Mouse (Mus musculus): Measurements from ENCODE around the gene Sh3d21.
A peak's percentile ranks its signal among the peaks of the same experiment; 100 is the strongest.
"Not testable (repeated sequence)": the region's sequence is repeated elsewhere in the genome, so short reads cannot be mapped to it uniquely, and the experiment has no call there.

Sh3d21 gene

DNA sequence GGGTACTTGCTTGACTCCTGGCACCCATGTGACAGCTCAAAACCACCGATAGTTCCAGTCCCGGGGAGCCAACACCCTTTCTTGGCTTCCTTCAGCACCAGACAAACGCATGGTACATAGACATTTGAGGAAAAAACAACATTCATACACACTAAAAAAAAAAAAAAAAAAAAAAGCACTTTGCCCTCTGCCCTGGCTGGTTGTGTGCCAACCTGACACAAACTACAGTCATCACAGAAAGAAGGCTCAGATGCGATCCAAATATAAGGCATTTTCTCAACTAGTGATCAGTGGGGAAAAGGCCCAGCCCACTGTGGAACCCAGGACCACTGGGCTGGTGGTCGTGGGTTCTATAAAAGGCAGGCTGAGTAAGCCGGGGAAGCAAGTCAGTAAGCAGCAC is 5.6 kb upstream of the Sh3d21 start:
- DNase-seq (ENCODE audit: low read depth): peak; percentile 56

GRCm38 (mm10) chr4:126166084-126166483 is 2.8 kb upstream of the Sh3d21 start:
- DNase-seq (ENCODE audit: low read depth): no peak

- DNase-seq (ENCODE audit: low read depth): not testable (repeated sequence)
These were observed 1.8 kb upstream of the Sh3d21 start for GRCm38 (mm10) chr4:126165092-126165491.

GRCm38 (mm10) chr4:126163685-126164084 is 394 bp upstream of the Sh3d21 start:
- no peak for DNase-seq (ENCODE audit: low read depth)

DNA sequence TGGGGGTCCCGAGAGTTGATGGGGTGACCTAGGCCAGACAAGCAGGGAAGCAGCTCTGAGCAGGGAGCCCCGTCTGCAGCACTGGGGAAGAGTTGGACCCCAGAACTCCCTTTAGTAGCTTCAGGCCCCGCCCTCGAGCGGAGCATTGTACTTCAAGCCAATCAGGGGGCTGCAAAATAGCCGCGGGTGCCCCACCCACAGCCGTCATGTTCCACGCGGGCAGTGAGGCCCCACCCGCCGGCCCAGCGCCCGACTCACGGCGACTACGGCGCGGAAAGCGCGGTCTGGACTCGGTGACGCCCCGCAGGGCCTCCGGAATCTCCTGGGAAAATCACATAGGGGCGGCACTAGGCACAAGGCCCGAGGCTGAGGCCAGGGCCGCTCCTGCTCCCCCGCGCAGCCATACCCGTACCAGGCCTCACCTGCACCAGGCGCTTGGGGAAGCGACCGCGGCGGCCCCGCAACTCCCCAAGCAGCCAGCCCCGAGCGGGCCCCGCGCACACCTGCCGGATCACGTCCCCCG is 686 bp downstream of the Sh3d21 start:
- no peak for DNase-seq (ENCODE audit: low read depth)

DNA sequence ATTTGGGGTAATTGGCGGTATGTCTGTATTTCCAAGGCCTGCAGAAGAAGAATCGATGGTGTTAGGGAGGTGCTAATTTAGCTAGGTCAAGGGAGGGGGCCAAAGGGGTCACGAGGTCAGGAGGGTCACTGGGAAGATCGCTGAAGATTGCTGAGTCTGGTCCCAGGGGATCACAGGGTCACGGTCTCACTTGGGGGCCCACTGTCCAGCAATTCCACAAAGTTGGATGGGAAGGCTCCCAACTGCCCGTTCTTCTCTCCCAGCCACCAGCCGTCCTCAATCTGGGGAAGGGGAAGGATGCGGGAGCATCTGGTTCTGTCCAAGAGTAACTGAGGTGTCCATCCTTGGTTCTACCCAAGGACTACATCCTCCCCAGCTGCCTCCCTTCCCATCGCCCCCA is 1.3 kb downstream of the Sh3d21 start:
- no peak for DNase-seq (ENCODE audit: low read depth)

- no peak for DNase-seq (ENCODE audit: low read depth)
These were observed 1.8 kb downstream of the Sh3d21 start for GRCm38 (mm10) chr4:126161456-126161855.

GRCm38 (mm10) chr4:126160981-126161380 is 2.3 kb downstream of the Sh3d21 start:
- DNase-seq (ENCODE audit: low read depth): no peak

- DNase-seq (ENCODE audit: low read depth): no peak
These were observed 3.8 kb downstream of the Sh3d21 start for GRCm38 (mm10) chr4:126159455-126159854.

DNA sequence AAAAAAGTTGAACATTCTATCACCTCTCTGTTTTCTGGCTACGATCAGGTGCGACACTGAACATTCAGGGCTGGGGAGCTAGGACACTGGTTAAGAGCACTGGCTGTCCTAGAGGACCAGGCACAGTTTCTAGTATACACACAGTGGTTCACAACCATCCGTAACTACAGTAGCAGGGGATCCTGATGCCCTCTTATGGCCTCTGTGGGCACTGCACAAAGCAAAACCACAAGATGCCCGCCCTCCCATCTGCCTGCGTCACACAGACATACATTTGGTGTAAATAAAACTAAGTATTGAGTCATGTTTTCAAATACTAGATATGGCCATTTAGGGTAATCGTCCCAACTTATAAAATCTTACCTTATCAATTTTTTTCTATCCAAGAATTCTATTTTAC is 5.7 kb downstream of the Sh3d21 start:
- DNase-seq (ENCODE audit: low read depth): no peak

GRCm38 (mm10) chr4:126156617-126157016 is 6.7 kb downstream of the Sh3d21 start:
- peak; percentile 38 for DNase-seq (ENCODE audit: low read depth)

DNA sequence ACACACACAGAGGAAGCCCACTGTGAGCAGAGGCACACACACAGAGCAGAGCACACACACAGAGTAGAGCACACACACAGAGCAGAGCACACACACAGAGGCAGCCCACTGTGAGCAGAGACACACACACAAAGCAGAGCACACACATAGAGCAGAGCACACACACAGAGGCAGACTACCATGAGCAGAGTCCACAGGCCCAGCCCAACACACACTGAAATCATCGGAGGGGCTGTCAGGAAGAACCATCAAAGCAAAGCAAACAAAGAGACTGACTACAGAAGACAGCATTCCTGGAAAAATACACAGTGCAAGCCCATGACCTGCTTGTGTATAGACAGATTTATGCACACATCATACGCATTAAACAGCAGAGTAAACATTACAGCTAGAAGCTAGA is 7.4 kb downstream of the Sh3d21 start:
- peak; percentile 34 for DNase-seq (ENCODE audit: low read depth)

GRCm38 (mm10) chr4:126155183-126155582 is 8.1 kb downstream of the Sh3d21 start:
- no peak for DNase-seq (ENCODE audit: low read depth)

DNA sequence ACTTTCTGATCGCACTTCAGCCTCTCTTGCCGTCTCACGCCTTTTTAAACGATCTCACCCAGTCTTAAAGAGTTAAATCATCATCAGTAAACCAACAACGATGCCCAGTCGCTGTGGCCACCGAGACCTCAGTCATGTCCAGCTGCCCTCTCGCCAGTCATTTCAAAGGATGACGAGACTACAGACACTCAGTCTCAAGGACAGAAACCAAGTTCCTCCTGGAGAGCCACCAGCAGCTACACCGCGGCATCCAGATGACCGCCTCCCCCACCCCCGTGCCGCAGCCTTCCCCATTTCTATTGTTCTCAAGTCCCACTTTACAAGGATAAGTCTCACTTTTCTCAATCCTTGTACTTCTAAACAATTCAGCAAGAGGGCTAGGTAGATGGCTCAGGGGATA is 10.4 kb downstream of the Sh3d21 start:
- DNase-seq (ENCODE audit: low read depth): no peak

DNA sequence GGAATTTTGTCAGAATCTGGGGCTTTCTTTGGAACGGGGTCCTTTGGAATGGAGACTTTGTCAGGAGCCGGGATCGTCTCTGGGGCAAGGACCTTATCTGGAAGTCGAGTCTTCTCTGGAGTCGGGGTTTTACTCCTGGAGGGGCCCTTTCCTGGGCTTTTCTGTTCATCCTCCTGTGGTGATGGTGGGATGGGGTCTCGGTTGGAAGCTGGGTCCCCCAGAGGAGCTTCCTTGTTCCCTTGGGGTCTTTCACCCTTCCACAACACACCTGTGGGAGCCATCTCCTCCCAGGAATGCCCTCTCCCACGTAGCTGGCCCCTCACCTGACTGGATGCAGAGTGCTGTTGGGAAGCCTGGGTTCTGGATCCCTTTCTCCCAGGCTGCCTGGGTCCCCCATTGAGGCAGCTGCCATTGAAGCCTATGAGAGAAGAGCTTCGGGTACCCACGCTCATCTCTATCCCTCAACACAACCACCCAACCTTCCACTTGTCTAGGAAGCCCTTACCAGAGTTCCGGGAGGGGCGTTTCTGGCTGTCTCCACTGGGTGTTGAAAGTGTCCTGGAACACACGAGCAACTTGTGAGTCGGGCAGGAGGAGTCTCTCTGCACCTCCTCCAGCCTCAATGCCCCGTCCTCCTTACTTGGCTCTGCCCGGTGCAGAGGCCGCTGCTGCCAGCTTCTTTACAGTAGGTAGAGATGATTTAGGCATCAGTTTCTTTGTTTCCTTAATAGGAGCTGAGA is 11.4 kb downstream of the Sh3d21 start:
- peak; percentile 60 for DNase-seq (ENCODE audit: low read depth)

DNA sequence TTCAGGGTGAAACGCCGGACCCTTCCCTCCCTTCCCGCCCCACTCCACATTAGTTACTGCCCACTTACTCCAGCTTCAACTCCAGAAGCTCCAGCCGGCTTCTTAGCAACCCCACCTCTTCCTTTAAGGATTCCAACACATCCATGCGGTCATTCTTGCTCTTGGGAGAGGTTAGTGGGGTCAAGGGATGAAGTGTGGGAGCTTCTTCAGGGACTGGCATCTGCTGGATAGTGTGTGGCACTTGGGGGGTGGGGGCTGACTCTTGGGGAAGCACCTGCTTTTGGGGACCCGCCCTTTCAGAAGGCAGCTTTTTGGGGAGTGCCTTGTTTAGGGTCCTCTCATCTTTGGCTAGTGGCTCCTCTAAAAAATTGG is 12.4 kb downstream of the Sh3d21 start:
- no peak for DNase-seq (ENCODE audit: low read depth)

GRCm38 (mm10) chr4:126150297-126150948 is 12.9 kb downstream of the Sh3d21 start:
- peak; percentile 100 for DNase-seq (ENCODE audit: low read depth)

GRCm38 (mm10) chr4:126149798-126150197 is 13.5 kb downstream of the Sh3d21 start:
- peak; percentile 62 for DNase-seq (ENCODE audit: low read depth)

GRCm38 (mm10) chr4:126149041-126149676 is 14.1 kb downstream of the Sh3d21 start:
- peak; percentile 58 for DNase-seq (ENCODE audit: low read depth)

DNA sequence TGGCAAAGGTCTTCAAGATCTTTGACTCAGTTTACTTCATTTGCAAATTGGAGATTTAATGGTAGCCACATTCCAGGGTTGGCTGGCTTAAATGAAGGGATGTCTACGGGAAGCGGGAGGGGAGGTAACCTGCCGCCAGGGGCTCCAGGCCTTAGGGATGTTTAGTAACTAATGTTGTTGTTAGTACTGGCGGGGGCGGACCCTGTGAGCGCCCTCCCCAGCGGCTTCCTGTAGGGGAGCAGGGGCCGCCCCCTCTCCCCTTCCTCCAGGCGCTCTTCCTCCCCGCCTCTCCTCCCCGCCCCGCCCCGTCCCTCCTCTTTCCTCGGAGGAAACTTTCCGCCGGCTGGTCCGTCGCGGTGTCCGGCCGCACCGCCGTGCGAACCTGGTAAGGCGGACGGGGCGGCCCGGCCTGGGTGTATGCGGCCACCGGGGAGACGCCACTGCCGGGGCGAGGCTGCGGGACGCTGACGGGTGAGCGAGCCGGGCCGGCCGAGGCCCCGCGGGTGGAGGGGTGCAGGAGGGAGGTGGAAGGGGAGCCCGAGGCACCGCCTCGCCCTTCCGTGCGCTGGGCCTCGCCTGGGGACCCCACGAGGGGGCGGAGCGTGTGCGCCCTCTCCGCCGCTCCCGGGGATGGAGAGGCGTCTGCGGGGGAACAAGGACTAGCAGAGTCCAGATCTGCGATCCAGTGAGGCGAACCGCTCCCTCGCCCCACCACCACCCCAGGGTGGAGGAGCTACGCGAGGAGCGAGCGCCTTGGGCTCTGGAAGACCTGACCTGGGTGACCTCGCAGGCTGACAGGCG is 14.9 kb downstream of the Sh3d21 start:
- DNase-seq (ENCODE audit: low read depth): peak; percentile 93

DNA sequence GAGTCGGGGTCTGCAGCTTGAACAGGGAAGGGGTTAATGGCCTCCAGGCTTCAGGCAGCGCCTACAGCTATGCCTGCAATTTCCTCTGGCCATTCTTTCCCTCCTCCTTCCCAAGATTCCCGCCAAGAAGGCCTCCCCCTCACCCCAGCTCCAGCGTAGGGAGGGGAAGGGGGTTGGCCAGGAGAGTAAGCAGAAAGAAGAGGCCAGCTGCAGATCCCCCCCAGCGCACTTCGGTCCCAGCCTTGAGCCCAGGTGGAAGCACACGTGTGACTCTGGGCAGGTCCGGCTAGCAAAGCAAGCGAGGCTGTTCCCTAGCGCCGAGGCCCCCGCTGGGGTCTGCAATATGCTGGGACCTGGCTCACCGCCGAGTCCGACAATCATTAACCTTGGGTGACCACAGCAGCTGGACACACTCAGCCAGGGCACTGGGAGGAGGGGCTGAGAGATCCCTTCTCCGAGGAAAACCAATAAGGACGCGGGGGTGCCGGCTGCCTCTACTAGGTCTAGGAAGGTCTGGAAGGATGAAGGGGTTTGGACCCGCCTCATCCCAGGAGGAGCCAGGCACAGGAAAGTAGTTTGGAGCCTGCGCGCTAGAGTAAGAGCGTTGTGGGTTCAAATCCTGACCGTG is 15.6 kb downstream of the Sh3d21 start, which contains the start of gene Eva1b:
Gene Eva1b, plus strand, starts transcription at position 212 of the 628 bp plus-strand sequence.
- DNase-seq (ENCODE audit: low read depth): no peak
